ENCODE assay signal across 16 mouse cellular contexts in genomic region chr1:191444467-191444866, GRCm38 (mm10). TPM values are rescaled to one million over a fixed set of nuclear protein-coding genes. Genes with fewer than 3 reads are reported as not detected.
DNase-seq lines count a peak whose midpoint lies in the region; ATAC-seq and TF ChIP-seq lines count a peak whose summit lies in the region.
"Had no signal": no experiment of that assay in that cellular context is flagged by ENCODE, and none has a peak within 500 bp of the region (broad histone marks: within the 10 kb centered on the region; RNA-seq: fewer than 3 reads in every experiment).

No protein-coding gene starts in this region.

- H3K27me3 ChIP-seq in lung, embryonic 16.5 days (ENCODE audit: control insufficient read depth, insufficient read depth, low read depth, low read length) = no peaks in the 10 kb centered on the region
- H3K27me3 ChIP-seq in kidney, embryonic 14.5 days (ENCODE audit: control insufficient read depth, insufficient read depth, low read length) = no peaks in the 10 kb centered on the region
- no peaks in the 10 kb centered on the region for H3K27me3 ChIP-seq in liver, embryonic 12.5 days (replicated peaks)
- no peaks in the 10 kb centered on the region for H3K27me3 ChIP-seq in forebrain, embryonic 11.5 days (ENCODE audit: control insufficient read depth, insufficient read depth, low read length)
- H3K27me3 ChIP-seq: hindbrain, embryonic 15.5 days; midbrain, embryonic 12.5 days had no signal

- TF ChIP-seq CTCF in lung, adult 2 months (IDR thresholded peaks at IDR 0.05; ENCODE audit: insufficient read depth, low read length) = no peak

- H3K9me3 ChIP-seq in lung, embryonic 16.5 days (ENCODE audit: control insufficient read depth, low read length) = no peaks in the 10 kb centered on the region
- no peaks in the 10 kb centered on the region for H3K9me3 ChIP-seq in kidney, embryonic 14.5 days (ENCODE audit: control insufficient read depth, low read length)
- no peaks in the 10 kb centered on the region for H3K9me3 ChIP-seq in liver, embryonic 12.5 days (replicated peaks)
- no peaks in the 10 kb centered on the region for H3K9me3 ChIP-seq in forebrain, embryonic 11.5 days (ENCODE audit: control insufficient read depth, low read length)
- H3K9me3 ChIP-seq: embryonic facial prominence, embryonic 10.5 days; hindbrain, embryonic 15.5 days; midbrain, embryonic 12.5 days had no signal

- H3K4me3 ChIP-seq in lung, embryonic 16.5 days (ENCODE audit: low read length) = no peak overlapping the region
- no peak overlapping the region for H3K4me3 ChIP-seq in lung, adult 2 months (replicated peaks; ENCODE audit: extremely low read depth, low read depth, low read length)
- no peak overlapping the region for H3K4me3 ChIP-seq in kidney, embryonic 14.5 days (ENCODE audit: low read length)
- H3K4me3 ChIP-seq in liver, embryonic 12.5 days = no peak overlapping the region
- no peak overlapping the region for H3K4me3 ChIP-seq in forebrain, embryonic 11.5 days (ENCODE audit: low read depth, low read length)
- H3K4me3 ChIP-seq: embryonic facial prominence, embryonic 10.5 days; hindbrain, embryonic 15.5 days; midbrain, embryonic 12.5 days; myocyte had no signal

- peaks cover 8% of the 10 kb centered on the region for H3K4me1 ChIP-seq in lung, embryonic 16.5 days (replicated peaks; ENCODE audit: control insufficient read depth, insufficient read depth, low read length)
- H3K4me1 ChIP-seq in lung, adult 2 months (ENCODE audit: control insufficient read depth, insufficient read depth, low read length) = peaks cover 12% of the 10 kb centered on the region
- peaks cover 7% of the 10 kb centered on the region; the same call in 1 of the 2 replicates for H3K4me1 ChIP-seq in kidney, embryonic 14.5 days (ENCODE audit: control insufficient read depth, insufficient read depth, low read length)
- peaks cover 39% of the 10 kb centered on the region for H3K4me1 ChIP-seq in liver, embryonic 12.5 days
- no peaks in the 10 kb centered on the region for H3K4me1 ChIP-seq in forebrain, embryonic 11.5 days (replicated peaks; ENCODE audit: control insufficient read depth, insufficient read depth, low read length)
- H3K4me1 ChIP-seq: hindbrain, embryonic 15.5 days; midbrain, embryonic 12.5 days had no signal

- peak; percentile 55; the same call in 1 of the 2 replicates for ATAC-seq in lung, embryonic 16.5 days (ENCODE audit: low read depth)
- ATAC-seq in kidney, embryonic 14.5 days (ENCODE audit: low FRiP score, low TSS enrichment) = 0 out of 2 replicates have a peak, but pooled peaks have one; percentile 21
- no peak; the same call in 1 of the 2 replicates for ATAC-seq in liver, embryonic 12.5 days
- no peak for ATAC-seq in forebrain, embryonic 11.5 days (replicated peaks; ENCODE audit: low FRiP score)

- no peak for DNase-seq in lung, adult 2 months
- no peak for DNase-seq in forebrain, embryonic 11.5 days (ENCODE audit: low spot score)
- DNase-seq in B cell, adult 2 months = no peak
- DNase-seq in frontal cortex, postnatal 25 days (ENCODE audit: low spot score in 2 of 2) = no peak
- DNase-seq in retina, postnatal 1 day = no peak
- DNase-seq: adrenal gland, postnatal 10 days; cerebellum, postnatal 10 days; heart, adult 18-20 months; heart, postnatal 10 days had no signal

- no peak overlapping the region for H3K9ac ChIP-seq in lung, embryonic 16.5 days (ENCODE audit: low read length)
- no peak overlapping the region for H3K9ac ChIP-seq in kidney, embryonic 14.5 days (ENCODE audit: low read depth, low read length)
- H3K9ac ChIP-seq in liver, embryonic 12.5 days = no peak overlapping the region
- no peak overlapping the region for H3K9ac ChIP-seq in forebrain, embryonic 11.5 days (ENCODE audit: low read length)
- H3K9ac ChIP-seq: hindbrain, embryonic 15.5 days; midbrain, embryonic 12.5 days had no signal

- H3K27ac ChIP-seq in lung, embryonic 16.5 days (ENCODE audit: low read length) = peak overlapping the region; percentile 18; the same call in 1 of the 2 replicates
- H3K27ac ChIP-seq in kidney, embryonic 14.5 days (ENCODE audit: low read depth, low read length) = peak overlapping the region; percentile 48; the same call in 1 of the 2 replicates
- H3K27ac ChIP-seq in liver, embryonic 12.5 days = peak overlapping the region; percentile 70
- H3K27ac ChIP-seq in forebrain, embryonic 11.5 days (ENCODE audit: low read depth, low read length) = no peak overlapping the region
- H3K27ac ChIP-seq: embryonic facial prominence, embryonic 10.5 days; hindbrain, embryonic 15.5 days; midbrain, embryonic 12.5 days had no signal

- WGBS in lung, embryonic 16.5 days = 29% methylated on average over 1 of the region's 1 CpGs
- WGBS in lung, adult 2 months = 55% methylated on average over 1 of the region's 1 CpGs
- 33% methylated on average over 1 of the region's 1 CpGs for WGBS in kidney, embryonic 14.5 days
- WGBS in liver, embryonic 12.5 days (ENCODE audit: insufficient replicate concordance) = 62% methylated on average over 1 of the region's 1 CpGs
- 75% methylated on average over 1 of the region's 1 CpGs for WGBS in forebrain, embryonic 11.5 days

- no peak for TF ChIP-seq POLR2A in lung, adult 2 months (IDR thresholded peaks at IDR 0.05; ENCODE audit: borderline replicate concordance, extremely low read depth, low read depth, low read length)

- no peak overlapping the region for H3K4me2 ChIP-seq in lung, embryonic 16.5 days (ENCODE audit: low read depth, low read length)
- no peak overlapping the region for H3K4me2 ChIP-seq in kidney, embryonic 14.5 days (replicated peaks; ENCODE audit: low read depth, low read length)
- no peak overlapping the region for H3K4me2 ChIP-seq in liver, embryonic 12.5 days
- no peak overlapping the region for H3K4me2 ChIP-seq in forebrain, embryonic 11.5 days (ENCODE audit: low read depth, low read length, severe bottlenecking)
- H3K4me2 ChIP-seq: hindbrain, embryonic 15.5 days; midbrain, embryonic 12.5 days had no signal

- H3K36me3 ChIP-seq in lung, embryonic 16.5 days (ENCODE audit: control insufficient read depth, insufficient read depth, low read length) = no peaks in the 10 kb centered on the region
- no peaks in the 10 kb centered on the region for H3K36me3 ChIP-seq in kidney, embryonic 14.5 days (ENCODE audit: control insufficient read depth, insufficient read depth, low read length)
- H3K36me3 ChIP-seq in liver, embryonic 12.5 days = no peaks in the 10 kb centered on the region
- no peaks in the 10 kb centered on the region for H3K36me3 ChIP-seq in forebrain, embryonic 11.5 days (ENCODE audit: control insufficient read depth, insufficient read depth, low read length)
- H3K36me3 ChIP-seq: embryonic facial prominence, embryonic 10.5 days; hindbrain, embryonic 15.5 days; midbrain, embryonic 12.5 days had no signal

RNA-seq across cellular contexts. Expression of gene Ppp2r5a, which starts 41.4 kb away (rescaled TPM):
- 18.4 and 21.7 TPM in 2 replicates for polyA plus RNA-seq in lung, embryonic 16.5 days (2015; fragmentation: Nextera tagmentation; extraction: Ambion mirVana)
- 91.0 and 94.6 TPM in 2 replicates for polyA plus RNA-seq in lung, adult 2 months (2012; rRNA removed)
- 24.6 and 25.0 TPM in 2 replicates for polyA plus RNA-seq in kidney, embryonic 14.5 days (2014; fragmentation: Nextera tagmentation; extraction: Ambion mirVana)
- polyA plus RNA-seq in liver, embryonic 12.5 days (2016; fragmentation: Nextera tagmentation; extraction: Ambion mirVana) = 33.1 and 33.9 TPM in 2 replicates
- polyA plus RNA-seq in forebrain, embryonic 11.5 days (2014; fragmentation: Nextera tagmentation; extraction: Ambion mirVana) = 19.4 and 21.9 TPM in 2 replicates

Comparison
In these comparisons a context has a peak if more than half of its experiments do, and no peak if none do; other contexts are left out.
1. ATAC-seq: peak in lung, embryonic 16.5 days (single experiment) and kidney, embryonic 14.5 days (single experiment); none in liver, embryonic 12.5 days (single experiment) and forebrain, embryonic 11.5 days (single experiment).